In genomic region chr4:150799550-150800398, GRCm38 (mm10) we compare ENCODE assay signal across 8 mouse cellular contexts. TPM values are rescaled to one million over a fixed set of nuclear protein-coding genes. Genes with fewer than 3 reads are reported as not detected.
DNase-seq lines count a peak whose midpoint lies in the region; ATAC-seq lines count a peak whose summit lies in the region.

No protein-coding gene starts in this region.

- no peak for ATAC-seq in neural tube, embryonic 12.5 days (ENCODE audit: low FRiP score, low read depth)
- ATAC-seq in inflammation-experienced regulatory T-cells, adult 6 months, result peak; percentile 52
- no peak; the same call in 1 of the 2 replicates for ATAC-seq in lung, embryonic 15.5 days (ENCODE audit: borderline replicate concordance, extremely low read depth, low FRiP score, low TSS enrichment)

- no peaks in the 10 kb centered on the region for H3K27me3 ChIP-seq in neural tube, embryonic 12.5 days (replicated peaks)
- no peaks in the 10 kb centered on the region for H3K27me3 ChIP-seq in lung, embryonic 15.5 days

- 0 out of 2 replicates have a peak overlapping the region, but pooled peaks have one; percentile 27 for H3K4me2 ChIP-seq in neural tube, embryonic 12.5 days (replicated peaks)
- peak overlapping the region; percentile 5; the same call in 1 of the 2 replicates for H3K4me2 ChIP-seq in lung, embryonic 15.5 days

- H3K9me3 ChIP-seq in neural tube, embryonic 12.5 days, result no peaks in the 10 kb centered on the region
- no peaks in the 10 kb centered on the region for H3K9me3 ChIP-seq in lung, embryonic 15.5 days

- DNase-seq in neural tube, embryonic 10.5 days (ENCODE audit: extremely low spot score, low spot score), result no peak
- DNase-seq in c-Kit-positive CD71-negative TER-119-negative erythroid progenitor cells, embryonic 14.5 days (ENCODE audit: low read depth), result peak; percentile 60
- no peak for DNase-seq in cerebellum, adult 9-10 months
- no peak for DNase-seq in layer of hippocampus, adult 8-10 months (ENCODE audit: low spot score in 2 of 2)
- DNase-seq in cerebellum, postnatal 25 days, result no peak

- H3K4me1 ChIP-seq in neural tube, embryonic 12.5 days, result peaks cover 19% of the 10 kb centered on the region
- peaks cover 20% of the 10 kb centered on the region for H3K4me1 ChIP-seq in lung, embryonic 15.5 days

- WGBS in neural tube, embryonic 12.5 days, result 36% methylated on average over 22 of the region's 22 CpGs
- WGBS in lung, embryonic 15.5 days, result 32% methylated on average over 22 of the region's 22 CpGs

- no peak overlapping the region for H3K27ac ChIP-seq in neural tube, embryonic 12.5 days
- peak overlapping the region; percentile 56 for H3K27ac ChIP-seq in lung, embryonic 15.5 days

- H3K9ac ChIP-seq in neural tube, embryonic 12.5 days, result no peak overlapping the region
- H3K9ac ChIP-seq in lung, embryonic 15.5 days, result no peak overlapping the region

- no peak overlapping the region for H3K4me3 ChIP-seq in neural tube, embryonic 12.5 days
- no peak overlapping the region for H3K4me3 ChIP-seq in lung, embryonic 15.5 days

- no peaks in the 10 kb centered on the region for H3K36me3 ChIP-seq in neural tube, embryonic 12.5 days
- no peaks in the 10 kb centered on the region for H3K36me3 ChIP-seq in lung, embryonic 15.5 days

RNA-seq across cellular contexts. Expression of gene Errfi1, which starts 53.9 kb away (rescaled TPM):
- 56.1 and 60.3 TPM in 2 replicates for polyA plus RNA-seq in neural tube, embryonic 12.5 days (2016; fragmentation: Nextera tagmentation; extraction: Ambion mirVana)
- 1 to 10 TPM; 3.2 to 4.5 (median 3.6) TPM for polyA plus RNA-seq in inflammation-experienced regulatory T-cells, adult 6 months (2017; shearing (Covaris generic))
- 41.7 and 42.7 TPM in 2 replicates for polyA plus RNA-seq in lung, embryonic 15.5 days (2015; fragmentation: Nextera tagmentation; extraction: Ambion mirVana)
- 10 to 100 TPM; 37.7 to 48.8 (median 40.4) TPM for total RNA-seq in layer of hippocampus, adult 8-10 months (2022)
